Mouse (Mus musculus): ENCODE measurements around the gene Kntc1. TPM values are rescaled to one million over a fixed set of nuclear protein-coding genes. Genes with fewer than 3 reads are reported as not detected.
"Not testable (repeated sequence)": the region's sequence is repeated elsewhere in the genome, so short reads cannot be mapped to it uniquely, and the experiment has no call there.

Kntc1 gene
- polyA plus RNA-seq, 1 experiment from 2014 or later: 30.8 TPM

GRCm38 (mm10) chr5:123730981-123731380 lies 18.5 kb upstream of the Kntc1 start:
- Histone ChIP-seq H3K27me3 (ENCODE audit: control insufficient read depth, insufficient read depth, low read length) (no peaks in the 10 kb centered on the region), H3K36me3 (ENCODE audit: control insufficient read depth, insufficient read depth, low read length) (peaks cover 21% of the 10 kb centered on the region), H3K4me1 (ENCODE audit: control insufficient read depth, insufficient read depth, low read length) (no peaks in the 10 kb centered on the region), H3K9ac (ENCODE audit: low read length) (no peak overlapping the region), H3K4me2 (ENCODE audit: low read depth) (no peak overlapping the region), H3K27ac (ENCODE audit: low read depth, low read length) (no peak overlapping the region), H3K9me3 (ENCODE audit: control insufficient read depth, low read length) (no peaks in the 10 kb centered on the region), H3K4me3 (ENCODE audit: low read depth, low read length) (no peak overlapping the region)
- DNase-seq (ENCODE audit: low spot score) (no peak), ATAC-seq (ENCODE audit: insufficient read depth, low FRiP score, low TSS enrichment) (no peak)
- 96% methylated on average over 2 of the region's 2 CpGs for WGBS

GRCm38 (mm10) chr5:123744358-123744757 lies 5.2 kb upstream of the Kntc1 start:
- Histone ChIP-seq H3K4me3 (ENCODE audit: low read depth, low read length) (no peak overlapping the region), H3K4me2 (ENCODE audit: low read depth) (no peak overlapping the region), H3K4me1 (ENCODE audit: control insufficient read depth, insufficient read depth, low read length) (peaks cover 16% of the 10 kb centered on the region), H3K9me3 (ENCODE audit: control insufficient read depth, low read length) (no peaks in the 10 kb centered on the region), H3K9ac (ENCODE audit: low read length) (no peak overlapping the region), H3K27ac (ENCODE audit: low read depth, low read length) (no peak overlapping the region), H3K36me3 (ENCODE audit: control insufficient read depth, insufficient read depth, low read length) (peaks cover 12% of the 10 kb centered on the region), H3K27me3 (ENCODE audit: control insufficient read depth, insufficient read depth, low read length) (no peaks in the 10 kb centered on the region)
- no peak for ATAC-seq (ENCODE audit: insufficient read depth, low FRiP score, low TSS enrichment)
- 88% methylated on average over 2 of the region's 2 CpGs for WGBS
- no peak for DNase-seq (ENCODE audit: low spot score)

GRCm38 (mm10) chr5:123746253-123746652 lies 3.3 kb upstream of the Kntc1 start:
- no peak overlapping the region for H3K9ac ChIP-seq (ENCODE audit: low read length)

GRCm38 (mm10) chr5:123747604-123748003 lies 1.9 kb upstream of the Kntc1 start:
- Histone ChIP-seq H3K4me1 (ENCODE audit: control insufficient read depth, insufficient read depth, low read length) (peaks cover 16% of the 10 kb centered on the region), H3K36me3 (ENCODE audit: control insufficient read depth, insufficient read depth, low read length) (peaks cover 10% of the 10 kb centered on the region), H3K4me3 (ENCODE audit: low read depth, low read length) (peak overlapping the region; percentile 66), H3K27ac (ENCODE audit: low read depth, low read length) (no peak overlapping the region), H3K4me2 (ENCODE audit: low read depth) (peak overlapping the region; percentile 71), H3K27me3 (ENCODE audit: control insufficient read depth, insufficient read depth, low read length) (no peaks in the 10 kb centered on the region), H3K9me3 (ENCODE audit: control insufficient read depth, low read length) (no peaks in the 10 kb centered on the region), H3K9ac (ENCODE audit: low read length) (peak overlapping the region; percentile 42; the same call in 1 of the 2 replicates)
- DNase-seq (ENCODE audit: low spot score): no peak
- ATAC-seq (ENCODE audit: insufficient read depth, low FRiP score, low TSS enrichment): no peak
- 49% methylated on average over 7 of the region's 7 CpGs for WGBS

More at GRCm38 (mm10) chr5:123746253-123746652, 3.3 kb upstream of the Kntc1 start:
- Histone ChIP-seq H3K36me3 (ENCODE audit: control insufficient read depth, insufficient read depth, low read length) (peaks cover 10% of the 10 kb centered on the region), H3K4me3 (ENCODE audit: low read depth, low read length) (0 out of 2 replicates have a peak overlapping the region, but pooled peaks have one; percentile 13), H3K4me2 (ENCODE audit: low read depth) (peak overlapping the region; percentile 71; the same call in 1 of the 2 replicates), H3K27ac (ENCODE audit: low read depth, low read length) (no peak overlapping the region), H3K9me3 (ENCODE audit: control insufficient read depth, low read length) (no peaks in the 10 kb centered on the region), H3K27me3 (ENCODE audit: control insufficient read depth, insufficient read depth, low read length) (no peaks in the 10 kb centered on the region), H3K4me1 (ENCODE audit: control insufficient read depth, insufficient read depth, low read length) (peaks cover 16% of the 10 kb centered on the region)
- DNase-seq (ENCODE audit: low spot score): no peak
- no peak for ATAC-seq (ENCODE audit: insufficient read depth, low FRiP score, low TSS enrichment)

GRCm38 (mm10) chr5:123748339-123749064 lies 1.0 kb upstream of the Kntc1 start:
- H3K4me3 ChIP-seq (ENCODE audit: low read depth, low read length): peak overlapping the region; percentile 66
- peak overlapping the region; percentile 66 for H3K9ac ChIP-seq (ENCODE audit: low read length)
- DNase-seq (ENCODE audit: low spot score) (peak; percentile 12), ATAC-seq (ENCODE audit: insufficient read depth, low FRiP score, low TSS enrichment) (no peak)
- H3K36me3 ChIP-seq (ENCODE audit: control insufficient read depth, insufficient read depth, low read length): peaks cover 7% of the 10 kb centered on the region; the same call in 1 of the 2 replicates
- H3K27me3 ChIP-seq (ENCODE audit: control insufficient read depth, insufficient read depth, low read length): no peaks in the 10 kb centered on the region
- under 1% methylated on average over 18 of the region's 18 CpGs for WGBS
- H3K9me3 ChIP-seq (ENCODE audit: control insufficient read depth, low read length): no peaks in the 10 kb centered on the region
- peak overlapping the region; percentile 74 for H3K27ac ChIP-seq (ENCODE audit: low read depth, low read length)
- H3K4me2 ChIP-seq (ENCODE audit: low read depth): peak overlapping the region; percentile 71
- H3K4me1 ChIP-seq (ENCODE audit: control insufficient read depth, insufficient read depth, low read length): peaks cover 16% of the 10 kb centered on the region

GRCm38 (mm10) chr5:123765506-123765905 lies 16.0 kb downstream of the Kntc1 start:
- Histone ChIP-seq H3K4me3 (ENCODE audit: low read depth, low read length) (no peak overlapping the region), H3K4me2 (ENCODE audit: low read depth) (no peak overlapping the region), H3K4me1 (ENCODE audit: control insufficient read depth, insufficient read depth, low read length) (no peaks in the 10 kb centered on the region), H3K9ac (ENCODE audit: low read length) (no peak overlapping the region), H3K9me3 (ENCODE audit: control insufficient read depth, low read length) (no peaks in the 10 kb centered on the region), H3K36me3 (ENCODE audit: control insufficient read depth, insufficient read depth, low read length) (peaks cover 13% of the 10 kb centered on the region), H3K27ac (ENCODE audit: low read depth, low read length) (no peak overlapping the region), H3K27me3 (ENCODE audit: control insufficient read depth, insufficient read depth, low read length) (no peaks in the 10 kb centered on the region)
- WGBS: 93% methylated on average over 11 of the region's 11 CpGs
- DNase-seq (ENCODE audit: low spot score): no peak
- ATAC-seq (ENCODE audit: insufficient read depth, low FRiP score, low TSS enrichment): no peak

GRCm38 (mm10) chr5:123766455-123766854 lies 16.9 kb downstream of the Kntc1 start:
- not testable (repeated sequence) for H3K4me2 ChIP-seq (ENCODE audit: low read depth); H3K4me1 ChIP-seq (ENCODE audit: control insufficient read depth, insufficient read depth, low read length); H3K9me3 ChIP-seq (ENCODE audit: control insufficient read depth, low read length); H3K27me3 ChIP-seq (ENCODE audit: control insufficient read depth, insufficient read depth, low read length); H3K9ac ChIP-seq (ENCODE audit: low read length); DNase-seq (ENCODE audit: low spot score); H3K27ac ChIP-seq (ENCODE audit: low read depth, low read length); H3K4me3 ChIP-seq (ENCODE audit: low read depth, low read length); ATAC-seq (ENCODE audit: insufficient read depth, low FRiP score, low TSS enrichment)
- H3K36me3 ChIP-seq (ENCODE audit: control insufficient read depth, insufficient read depth, low read length): peaks cover 17% of the 10 kb centered on the region
- 92% methylated on average over 11 of the region's 11 CpGs for WGBS

GRCm38 (mm10) chr5:123773441-123773840 lies 23.9 kb downstream of the Kntc1 start:
- Histone ChIP-seq H3K36me3 (ENCODE audit: control insufficient read depth, insufficient read depth, low read length) (peaks cover 20% of the 10 kb centered on the region), H3K27ac (ENCODE audit: low read depth, low read length) (no peak overlapping the region)
- WGBS: 95% methylated on average over 9 of the region's 9 CpGs

GRCm38 (mm10) chr5:123780716-123781115 lies 31.2 kb downstream of the Kntc1 start:
- Histone ChIP-seq H3K9me3 (ENCODE audit: control insufficient read depth, low read length) (no peaks in the 10 kb centered on the region), H3K9ac (ENCODE audit: low read length) (no peak overlapping the region), H3K4me1 (ENCODE audit: control insufficient read depth, insufficient read depth, low read length) (no peaks in the 10 kb centered on the region), H3K27me3 (ENCODE audit: control insufficient read depth, insufficient read depth, low read length) (no peaks in the 10 kb centered on the region), H3K36me3 (ENCODE audit: control insufficient read depth, insufficient read depth, low read length) (peaks cover 11% of the 10 kb centered on the region), H3K27ac (ENCODE audit: low read depth, low read length) (no peak overlapping the region), H3K4me2 (ENCODE audit: low read depth) (no peak overlapping the region), H3K4me3 (ENCODE audit: low read depth, low read length) (no peak overlapping the region)
- ATAC-seq (ENCODE audit: insufficient read depth, low FRiP score, low TSS enrichment) (no peak), DNase-seq (ENCODE audit: low spot score) (no peak)
- WGBS: 91% methylated on average over 8 of the region's 8 CpGs

More at GRCm38 (mm10) chr5:123773441-123773840, 23.9 kb downstream of the Kntc1 start:
- H3K9ac ChIP-seq (ENCODE audit: low read length): no peak overlapping the region
- H3K4me2 ChIP-seq (ENCODE audit: low read depth): no peak overlapping the region
- no peaks in the 10 kb centered on the region for H3K9me3 ChIP-seq (ENCODE audit: control insufficient read depth, low read length)
- no peak for ATAC-seq (ENCODE audit: insufficient read depth, low FRiP score, low TSS enrichment)
- H3K4me1 ChIP-seq (ENCODE audit: control insufficient read depth, insufficient read depth, low read length): no peaks in the 10 kb centered on the region
- no peak overlapping the region for H3K4me3 ChIP-seq (ENCODE audit: low read depth, low read length)
- DNase-seq (ENCODE audit: low spot score): no peak
- no peaks in the 10 kb centered on the region for H3K27me3 ChIP-seq (ENCODE audit: control insufficient read depth, insufficient read depth, low read length)
